Mouse (Mus musculus): Measurements from ENCODE around the gene Plk1.

The Plk1 gene

GRCm38 (mm10) chr7:122158915-122159902 lies at the start of gene Plk1:
Plk1 (plus strand) TSS chr7:122159439.
- DNase-seq (ENCODE audit: low read depth, low spot score) = peak; percentile 61

- no peak for DNase-seq (ENCODE audit: low read depth, low spot score)
Observed at GRCm38 (mm10) chr7:122123518-122123917, 35.7 kb upstream of the Plk1 start.

- DNase-seq (ENCODE audit: low read depth, low spot score) = no peak
Observed at GRCm38 (mm10) chr7:122125636-122126035, 33.6 kb upstream of the Plk1 start.

GRCm38 (mm10) chr7:122126946-122127345 lies 32.3 kb upstream of the Plk1 start:
- DNase-seq (ENCODE audit: low read depth, low spot score) = no peak

- no peak for DNase-seq (ENCODE audit: low read depth, low spot score)
Observed at GRCm38 (mm10) chr7:122131834-122132233, 27.4 kb upstream of the Plk1 start.

- peak; percentile 98 for DNase-seq (ENCODE audit: low read depth, low spot score)
Observed at GRCm38 (mm10) chr7:122132497-122133337, 26.5 kb upstream of the Plk1 start, which contains the start of the genes Palb2 and Dctn5. Palb2 (minus strand) TSS chr7:122132985. Dctn5 (plus strand) TSS chr7:122133041.

- DNase-seq (ENCODE audit: low read depth, low spot score) = no peak
Observed at GRCm38 (mm10) chr7:122133338-122133625, 26.0 kb upstream of the Plk1 start.

- DNase-seq (ENCODE audit: low read depth, low spot score) = no peak
Observed at GRCm38 (mm10) chr7:122135070-122135469, 24.2 kb upstream of the Plk1 start.

- DNase-seq (ENCODE audit: low read depth, low spot score) = no peak
Observed at GRCm38 (mm10) chr7:122137071-122137470, 22.2 kb upstream of the Plk1 start.

GRCm38 (mm10) chr7:122138190-122138589 lies 21.0 kb upstream of the Plk1 start:
- no peak for DNase-seq (ENCODE audit: low read depth, low spot score)

GRCm38 (mm10) chr7:122140991-122141390 lies 18.2 kb upstream of the Plk1 start:
- DNase-seq (ENCODE audit: low read depth, low spot score) = no peak

GRCm38 (mm10) chr7:122152473-122152872 lies 6.8 kb upstream of the Plk1 start:
- no peak for DNase-seq (ENCODE audit: low read depth, low spot score)

- DNase-seq (ENCODE audit: low read depth, low spot score) = no peak
Observed at GRCm38 (mm10) chr7:122158488-122158887, 751 bp upstream of the Plk1 start.

GRCm38 (mm10) chr7:122160037-122160436 lies 798 bp downstream of the Plk1 start:
- DNase-seq (ENCODE audit: low read depth, low spot score) = no peak

- DNase-seq (ENCODE audit: low read depth, low spot score) = no peak
Observed at GRCm38 (mm10) chr7:122163766-122164165, 4.5 kb downstream of the Plk1 start.

- no peak for DNase-seq (ENCODE audit: low read depth, low spot score)
Observed at GRCm38 (mm10) chr7:122167203-122167602, 8.0 kb downstream of the Plk1 start.

GRCm38 (mm10) chr7:122170705-122171104 lies 11.5 kb downstream of the Plk1 start:
- DNase-seq (ENCODE audit: low read depth, low spot score) = no peak

- DNase-seq (ENCODE audit: low read depth, low spot score) = no peak
Observed at GRCm38 (mm10) chr7:122171613-122172012, 12.4 kb downstream of the Plk1 start.

- no peak for DNase-seq (ENCODE audit: low read depth, low spot score)
Observed at GRCm38 (mm10) chr7:122180720-122181119, 21.5 kb downstream of the Plk1 start.

GRCm38 (mm10) chr7:122184569-122184968 lies 25.3 kb downstream of the Plk1 start:
- no peak for DNase-seq (ENCODE audit: low read depth, low spot score)

- no peak for DNase-seq (ENCODE audit: low read depth, low spot score)
Observed at GRCm38 (mm10) chr7:122186043-122186442, 26.8 kb downstream of the Plk1 start, which contains the start of gene Ern2. Ern2 (minus strand) TSS chr7:122186207.

- DNase-seq (ENCODE audit: low read depth, low spot score) = peak; percentile 50
Observed at GRCm38 (mm10) chr7:122189484-122189883, 30.2 kb downstream of the Plk1 start.
